Mouse (Mus musculus) gastrocnemius, postnatal 36 days (tissue): ENCODE data around the gene Mlph. TPM values are rescaled to one million over a fixed set of nuclear protein-coding genes. Genes with fewer than 3 reads are reported as not detected.

Source experiments
- DNase-seq, 2 experiments: peaks; one replicate each; pipeline ENCODE4 v3.0.0; 2022
- intact Hi-C: fragments of 180-260 bp; cut with DNase I; formaldehyde crosslinking; loops from one replicate; pipeline ENCODE4 v1.15.1; 2025
- total RNA-seq, 2 experiments: library from RNA; stranded (reverse); gene quantifications; 2 replicates each; pipeline ENCODE4 v1.2.3; 2021

Mlph gene
- total RNA-seq, 2 experiments from 2014 or later, result 0.20 to 0.22 TPM

GRCm38 (mm10) chr1:90904729-90905404, 10.0 kb upstream of the Mlph start:
- intact Hi-C loops, result no loop called here
- no peak for DNase-seq

- intact Hi-C loops, result loop anchor here (2.0 kb wide), 1 partner anchor 50 kb away; no protein-coding TSS in a partner anchor
- DNase-seq, result peak; percentile 34 to 42
Observed at GRCm38 (mm10) chr1:90906357-90906756, 8.5 kb upstream of the Mlph start.

- intact Hi-C loops, result no loop called here
- peak in 1 of 2 experiments; percentile 33 for DNase-seq
Observed at GRCm38 (mm10) chr1:90909161-90909560, 5.7 kb upstream of the Mlph start.

- DNase-seq, result peak; percentile 50 to 51
- intact Hi-C loops, result no loop called here
Observed at GRCm38 (mm10) chr1:90909631-90910152, 5.2 kb upstream of the Mlph start.

GRCm38 (mm10) chr1:90913231-90913630, 1.7 kb upstream of the Mlph start:
- intact Hi-C loops, result no loop called here

GRCm38 (mm10) chr1:90917509-90917908, 2.6 kb downstream of the Mlph start:
- intact Hi-C loops, result no loop called here
- no peak for DNase-seq

More at GRCm38 (mm10) chr1:90913231-90913630, 1.7 kb upstream of the Mlph start:
- DNase-seq, result no peak

GRCm38 (mm10) chr1:90921687-90922086, 6.8 kb downstream of the Mlph start:
- intact Hi-C loops, result no loop called here
- DNase-seq, result no peak

- no peak for DNase-seq
- intact Hi-C loops, result no loop called here
Observed at GRCm38 (mm10) chr1:90926030-90926429, 11.1 kb downstream of the Mlph start.

- no peak for DNase-seq
- intact Hi-C loops, result no loop called here
Observed at GRCm38 (mm10) chr1:90927308-90927707, 12.4 kb downstream of the Mlph start.

- no peak for DNase-seq
- intact Hi-C loops, result loop anchor here (1.0 kb wide), 1 partner anchor 29 kb away; no protein-coding TSS in a partner anchor
Observed at GRCm38 (mm10) chr1:90927929-90928574, 13.2 kb downstream of the Mlph start.

GRCm38 (mm10) chr1:90928575-90928934, 13.7 kb downstream of the Mlph start:
- intact Hi-C loops, result loop anchor here (1.0 kb wide), 1 partner anchor 29 kb away; no protein-coding TSS in a partner anchor
- peak; percentile 75 to 84 for DNase-seq

GRCm38 (mm10) chr1:90933001-90933400, 18.1 kb downstream of the Mlph start:
- no peak for DNase-seq
- intact Hi-C loops, result no loop called here

GRCm38 (mm10) chr1:90936990-90937389, 22.1 kb downstream of the Mlph start:
- DNase-seq, result no peak
- intact Hi-C loops, result no loop called here

- intact Hi-C loops, result no loop called here
- no peak for DNase-seq
Observed at GRCm38 (mm10) chr1:90939980-90940379, 25.1 kb downstream of the Mlph start.

- no peak for DNase-seq
- intact Hi-C loops, result no loop called here
Observed at GRCm38 (mm10) chr1:90945171-90945570, 30.3 kb downstream of the Mlph start.

GRCm38 (mm10) chr1:90947252-90947651, 32.4 kb downstream of the Mlph start:
- DNase-seq, result no peak
- intact Hi-C loops, result no loop called here

- intact Hi-C loops, result no loop called here
- no peak for DNase-seq
Observed at GRCm38 (mm10) chr1:90949309-90949708, 34.4 kb downstream of the Mlph start.

- no peak for DNase-seq
- intact Hi-C loops, result loop anchor here (10.0 kb wide), 1 partner anchor 887 kb away; no protein-coding TSS in a partner anchor
Observed at GRCm38 (mm10) chr1:90951670-90952069, 36.8 kb downstream of the Mlph start.

GRCm38 (mm10) chr1:90952808-90953207, 37.9 kb downstream of the Mlph start, which contains the start of gene Prlh:
Gene Prlh (plus strand): TSS chr1:90953108.
- DNase-seq, result no peak

GRCm38 (mm10) chr1:90953688-90954087, 38.8 kb downstream of the Mlph start:
- no peak for DNase-seq
- intact Hi-C loops, result loop anchor here (10.0 kb wide), 1 partner anchor 889 kb away; no protein-coding TSS in a partner anchor

More at GRCm38 (mm10) chr1:90952808-90953207, 37.9 kb downstream of the Mlph start, which contains the start of gene Prlh:
- intact Hi-C loops, result loop anchor here (10.0 kb wide), 1 partner anchor 888 kb away; no protein-coding TSS in a partner anchor
